21 mouse cellular contexts compared by ENCODE assay signal in the genomic region with DNA sequence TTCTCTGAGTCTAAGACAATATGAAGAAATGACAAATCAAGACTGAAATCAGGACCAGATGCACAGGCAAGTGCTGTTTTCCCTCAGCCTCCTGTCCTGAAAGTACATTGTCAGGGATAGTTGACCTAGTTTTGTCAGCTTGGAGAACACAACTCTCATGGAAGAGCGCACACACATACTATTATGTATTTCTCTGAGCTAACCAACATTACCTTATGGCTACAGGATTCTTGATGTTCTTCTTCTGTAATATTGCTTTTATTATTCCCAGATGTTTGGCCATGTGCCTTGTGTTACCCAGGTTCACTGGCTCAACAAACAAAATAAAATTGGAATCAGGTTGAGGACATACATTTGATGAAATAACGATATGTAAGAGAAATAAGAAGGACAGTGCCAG.
DNase-seq lines count a peak whose midpoint lies in the region; ATAC-seq lines count a peak whose summit lies in the region.
"Had no signal": no experiment of that assay in that cellular context is flagged by ENCODE, and none has a peak within 500 bp of the region (broad histone marks: within the 10 kb centered on the region; RNA-seq: fewer than 3 reads in every experiment).

No protein-coding gene starts in this region.

- H3K9me3 ChIP-seq in embryonic facial prominence, embryonic 11.5 days (replicated peaks; ENCODE audit: control insufficient read depth, low read length), result no peaks in the 10 kb centered on the region
- 0 out of 2 replicates have a peak, but pooled peaks cover 3% of the 10 kb centered on the region for H3K9me3 ChIP-seq in embryonic facial prominence, embryonic 10.5 days
- no peaks in the 10 kb centered on the region for H3K9me3 ChIP-seq in embryonic facial prominence, embryonic 14.5 days (ENCODE audit: control insufficient read depth, low read length)
- no peaks in the 10 kb centered on the region for H3K9me3 ChIP-seq in limb, embryonic 15.5 days
- H3K9me3 ChIP-seq: forebrain, embryonic 12.5 days; heart, embryonic 15.5 days; hindbrain, embryonic 10.5 days; hindbrain, embryonic 15.5 days had no signal

- H3K9ac ChIP-seq in embryonic facial prominence, embryonic 11.5 days (replicated peaks; ENCODE audit: low read length), result no peak overlapping the region
- no peak overlapping the region for H3K9ac ChIP-seq in embryonic facial prominence, embryonic 14.5 days (ENCODE audit: low read depth, low read length)
- H3K9ac ChIP-seq in limb, embryonic 15.5 days, result no peak overlapping the region
- H3K9ac ChIP-seq: forebrain, embryonic 12.5 days; heart, embryonic 15.5 days; hindbrain, embryonic 15.5 days had no signal

- no peaks in the 10 kb centered on the region for H3K4me1 ChIP-seq in embryonic facial prominence, embryonic 11.5 days (ENCODE audit: control insufficient read depth, insufficient read depth, low read length)
- H3K4me1 ChIP-seq in embryonic facial prominence, embryonic 10.5 days, result no peaks in the 10 kb centered on the region; the same call in 1 of the 2 replicates
- H3K4me1 ChIP-seq in embryonic facial prominence, embryonic 14.5 days (ENCODE audit: control insufficient read depth, insufficient read depth, low read length), result no peaks in the 10 kb centered on the region
- no peaks in the 10 kb centered on the region for H3K4me1 ChIP-seq in limb, embryonic 15.5 days
- H3K4me1 ChIP-seq: forebrain, embryonic 12.5 days; heart, embryonic 15.5 days; hindbrain, embryonic 10.5 days; hindbrain, embryonic 15.5 days had no signal

- H3K27ac ChIP-seq in embryonic facial prominence, embryonic 11.5 days (replicated peaks; ENCODE audit: low read depth, low read length), result no peak overlapping the region
- H3K27ac ChIP-seq in embryonic facial prominence, embryonic 10.5 days (replicated peaks), result no peak overlapping the region
- H3K27ac ChIP-seq in embryonic facial prominence, embryonic 14.5 days (replicated peaks; ENCODE audit: low read depth, low read length), result peak overlapping the region; percentile 61
- H3K27ac ChIP-seq in limb, embryonic 15.5 days, result peak overlapping the region; percentile 28; the same call in 1 of the 2 replicates
- H3K27ac ChIP-seq: forebrain, embryonic 12.5 days; heart, embryonic 15.5 days; hindbrain, embryonic 10.5 days; hindbrain, embryonic 15.5 days had no signal

- no peak overlapping the region for H3K4me3 ChIP-seq in embryonic facial prominence, embryonic 11.5 days (ENCODE audit: low read depth, low read length)
- no peak overlapping the region for H3K4me3 ChIP-seq in embryonic facial prominence, embryonic 10.5 days
- H3K4me3 ChIP-seq in embryonic facial prominence, embryonic 14.5 days (ENCODE audit: low read depth, low read length), result no peak overlapping the region
- H3K4me3 ChIP-seq in limb, embryonic 15.5 days, result no peak overlapping the region
- H3K4me3 ChIP-seq: forebrain, embryonic 12.5 days; heart, embryonic 15.5 days; hindbrain, embryonic 10.5 days; hindbrain, embryonic 15.5 days had no signal

- H3K4me2 ChIP-seq in embryonic facial prominence, embryonic 11.5 days (ENCODE audit: low read depth, low read length), result no peak overlapping the region
- H3K4me2 ChIP-seq in embryonic facial prominence, embryonic 14.5 days (ENCODE audit: low read depth, low read length), result no peak overlapping the region
- no peak overlapping the region for H3K4me2 ChIP-seq in limb, embryonic 15.5 days
- H3K4me2 ChIP-seq: forebrain, embryonic 12.5 days; heart, embryonic 11.5 days; heart, embryonic 15.5 days; hindbrain, embryonic 15.5 days had no signal

- intact Hi-C loops in heart, postnatal 10 days (cut with DNase I), result no loop called here

- no peaks in the 10 kb centered on the region for H3K27me3 ChIP-seq in embryonic facial prominence, embryonic 11.5 days (ENCODE audit: control insufficient read depth, insufficient read depth, low read length)
- no peaks in the 10 kb centered on the region for H3K27me3 ChIP-seq in embryonic facial prominence, embryonic 10.5 days (replicated peaks; ENCODE audit: low read depth, poor library complexity, severe bottlenecking)
- no peaks in the 10 kb centered on the region for H3K27me3 ChIP-seq in embryonic facial prominence, embryonic 14.5 days (replicated peaks; ENCODE audit: control insufficient read depth, insufficient read depth, low read length)
- H3K27me3 ChIP-seq in limb, embryonic 15.5 days, result no peaks in the 10 kb centered on the region
- H3K27me3 ChIP-seq: CH12.LX; forebrain, embryonic 12.5 days; heart, embryonic 15.5 days; hindbrain, embryonic 15.5 days had no signal

- H3K36me3 ChIP-seq in embryonic facial prominence, embryonic 11.5 days (replicated peaks; ENCODE audit: control insufficient read depth, insufficient read depth, low read depth, low read length), result no peaks in the 10 kb centered on the region
- no peaks in the 10 kb centered on the region for H3K36me3 ChIP-seq in embryonic facial prominence, embryonic 10.5 days (replicated peaks)
- H3K36me3 ChIP-seq in embryonic facial prominence, embryonic 14.5 days (ENCODE audit: control insufficient read depth, insufficient read depth, low read length), result no peaks in the 10 kb centered on the region
- no peaks in the 10 kb centered on the region for H3K36me3 ChIP-seq in limb, embryonic 15.5 days
- H3K36me3 ChIP-seq: forebrain, embryonic 12.5 days; heart, embryonic 15.5 days; hindbrain, embryonic 10.5 days; hindbrain, embryonic 15.5 days had no signal

- peak; percentile 50 for DNase-seq in embryonic facial prominence, embryonic 11.5 days (ENCODE audit: low spot score)
- no peak for DNase-seq in embryonic facial prominence, embryonic 10.5 days (ENCODE audit: low spot score)
- peak; percentile 91 for DNase-seq in NIH3T3 (ENCODE audit: low read depth)
- DNase-seq in embryonic facial prominence, embryonic 14.5 days (ENCODE audit: low spot score), result peak; percentile 78
- DNase-seq in heart, postnatal 10 days, result no peak
- DNase-seq in right cerebral cortex, postnatal 4 days, result no peak
- DNase-seq: adrenal gland, postnatal 10 days; cerebellum, adult 11-12 months; cerebellum, adult 9-10 months; cerebellum, postnatal 25 days; heart, adult 18-20 months had no signal

- 51% methylated on average over 2 of the region's 2 CpGs for WGBS in embryonic facial prominence, embryonic 11.5 days
- WGBS in embryonic facial prominence, embryonic 10.5 days, result 68% methylated on average over 2 of the region's 2 CpGs
- 38% methylated on average over 2 of the region's 2 CpGs for WGBS in embryonic facial prominence, embryonic 14.5 days
- 56% methylated on average over 2 of the region's 2 CpGs for WGBS in limb, embryonic 15.5 days

- no peak for ATAC-seq in embryonic facial prominence, embryonic 11.5 days (replicated peaks; ENCODE audit: insufficient number of reproducible peaks, low FRiP score, low TSS enrichment, low read depth)
- peak; percentile 47; the same call in 1 of the 2 replicates for ATAC-seq in embryonic facial prominence, embryonic 14.5 days (ENCODE audit: low read depth)
- no peak for ATAC-seq in limb, embryonic 15.5 days (ENCODE audit: insufficient number of reproducible peaks, low FRiP score, low TSS enrichment, low read depth)
- no peak for ATAC-seq in CD4-positive, CD25-positive, alpha-beta regulatory T cell, adult 4 months
- ATAC-seq: forebrain, embryonic 16.5 days; intestine, embryonic 16.5 days had no signal

Comparison
In these comparisons a context has a peak if more than half of its experiments do, and no peak if none do; other contexts are left out.
1. DNase-seq: peak in embryonic facial prominence, embryonic 11.5 days (single experiment), NIH3T3 (single experiment) and embryonic facial prominence, embryonic 14.5 days (single experiment); none in embryonic facial prominence, embryonic 10.5 days (single experiment), heart, postnatal 10 days (0 of 2) and right cerebral cortex, postnatal 4 days (single experiment).
2. H3K27ac ChIP-seq: peak in embryonic facial prominence, embryonic 14.5 days (single experiment) and limb, embryonic 15.5 days (single experiment); none in embryonic facial prominence, embryonic 11.5 days (single experiment) and embryonic facial prominence, embryonic 10.5 days (single experiment).